Mouse (Mus musculus): ENCODE results near the gene Golga1.
"Not testable (repeated sequence)": the region's sequence is repeated elsewhere in the genome, so short reads cannot be mapped to it uniquely, and the experiment has no call there.

Golga1 gene

DNA sequence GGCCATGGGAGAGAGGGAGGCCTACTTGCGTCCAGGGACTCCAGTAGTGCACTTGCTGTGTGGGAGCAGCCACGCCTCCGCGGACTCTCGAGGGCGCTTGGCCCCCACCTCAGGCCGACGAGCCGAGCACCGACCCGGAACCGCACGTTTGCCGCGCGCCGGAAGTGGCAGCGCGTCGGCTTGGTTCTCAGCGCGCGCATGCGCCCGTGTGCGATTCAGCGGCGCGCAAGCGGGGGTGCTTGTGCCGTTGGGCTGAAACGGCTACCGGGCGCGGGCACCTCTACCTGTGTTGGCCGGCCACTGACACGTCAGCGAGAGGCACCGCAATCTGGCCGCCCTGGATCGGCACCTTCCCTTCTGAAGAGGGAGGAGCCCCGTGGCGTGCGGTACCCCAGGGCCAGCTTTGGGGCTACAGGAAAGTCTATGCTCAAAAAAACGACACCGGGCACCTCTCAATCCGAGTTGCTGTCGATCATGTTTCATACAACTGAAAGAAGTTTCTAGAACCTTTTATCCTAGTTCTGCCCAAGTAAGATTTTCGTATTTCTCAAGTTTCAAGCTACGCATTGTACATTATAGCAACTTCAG lies at the start of gene Golga1:
Golga1 (minus strand) TSS at position 142 of the 588 bp plus-strand sequence.
- DNase-seq (ENCODE audit: low spot score in 2 of 2), result peak; percentile 94 to 95

DNA sequence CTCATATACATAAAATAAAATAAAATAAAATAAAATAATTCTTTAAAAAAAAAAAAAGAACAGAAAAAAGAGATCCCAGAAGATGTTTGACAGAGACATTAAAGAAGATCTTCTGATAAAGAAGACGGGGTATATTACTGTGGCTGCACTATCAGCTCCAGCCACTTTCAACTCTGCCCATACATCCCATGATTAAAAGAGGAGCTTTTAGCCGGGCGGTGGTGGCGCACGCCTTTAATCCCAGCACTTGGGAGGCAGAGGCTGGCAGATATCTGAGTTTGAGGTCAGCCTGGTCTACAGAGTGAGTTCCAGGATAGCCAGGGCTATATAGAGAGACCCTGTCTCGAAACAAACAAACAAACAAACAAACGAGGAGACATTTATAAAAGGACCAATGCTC lies 48.8 kb upstream of the Golga1 start:
- no peak for DNase-seq (ENCODE audit: low spot score in 2 of 2)

DNA sequence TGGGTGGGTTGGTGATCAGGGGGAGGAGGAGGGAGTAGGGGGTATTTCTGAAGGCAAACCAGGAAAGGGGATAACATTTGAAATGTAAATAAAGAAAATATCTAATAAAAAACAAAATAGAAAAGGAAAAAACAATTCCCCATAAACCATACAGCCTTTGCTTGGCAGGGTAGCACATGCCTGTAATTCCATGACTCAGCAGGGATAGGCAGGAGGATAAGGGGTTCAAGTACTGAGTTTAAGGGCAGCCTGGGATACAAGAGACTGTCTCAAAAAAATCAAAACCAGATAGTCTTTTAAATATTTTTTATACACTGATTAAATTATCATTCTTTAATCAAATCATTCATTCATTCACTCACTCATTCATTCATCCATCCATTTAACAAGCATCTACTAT lies 45.2 kb upstream of the Golga1 start:
- no peak for DNase-seq (ENCODE audit: low spot score in 2 of 2)

DNA sequence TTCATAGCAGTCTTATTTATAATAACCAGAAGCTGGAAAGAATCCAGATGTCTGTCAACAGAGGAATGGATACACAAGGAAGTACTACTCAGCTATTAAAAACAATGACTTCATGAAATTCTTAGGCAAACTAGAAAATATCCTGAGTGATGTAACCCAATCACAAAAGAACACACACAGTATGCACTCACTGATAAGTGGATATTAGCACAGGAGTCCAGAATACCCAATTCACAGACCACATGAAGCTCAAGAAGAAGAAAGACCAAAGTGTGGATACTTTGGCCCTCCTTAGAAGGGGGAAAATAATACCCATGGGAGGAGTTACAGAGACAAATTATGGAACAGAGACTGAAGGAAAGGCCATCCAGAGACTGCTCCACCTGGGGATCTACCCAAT lies 44.4 kb upstream of the Golga1 start:
- not testable (repeated sequence) for DNase-seq (ENCODE audit: low spot score in 2 of 2)

DNA sequence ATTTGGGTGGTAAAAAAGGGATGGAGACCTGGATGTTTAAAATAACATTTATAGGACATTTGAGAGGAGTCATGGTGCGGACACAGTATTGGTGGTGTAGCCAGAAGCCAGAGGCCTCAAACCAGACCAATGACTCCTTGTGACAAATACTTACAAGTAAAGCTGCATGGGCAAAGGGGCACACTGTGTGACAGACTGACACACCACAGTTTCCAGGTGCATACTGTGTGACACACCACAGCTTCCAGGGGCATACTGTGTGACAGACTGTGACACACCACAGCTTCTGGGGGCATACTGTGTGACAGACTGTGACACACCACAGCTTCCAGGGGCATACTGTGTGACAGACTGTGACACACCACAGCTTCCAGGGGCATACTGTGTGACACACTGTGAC lies 34.6 kb upstream of the Golga1 start:
- not testable (repeated sequence) for DNase-seq (ENCODE audit: low spot score in 2 of 2)

DNA sequence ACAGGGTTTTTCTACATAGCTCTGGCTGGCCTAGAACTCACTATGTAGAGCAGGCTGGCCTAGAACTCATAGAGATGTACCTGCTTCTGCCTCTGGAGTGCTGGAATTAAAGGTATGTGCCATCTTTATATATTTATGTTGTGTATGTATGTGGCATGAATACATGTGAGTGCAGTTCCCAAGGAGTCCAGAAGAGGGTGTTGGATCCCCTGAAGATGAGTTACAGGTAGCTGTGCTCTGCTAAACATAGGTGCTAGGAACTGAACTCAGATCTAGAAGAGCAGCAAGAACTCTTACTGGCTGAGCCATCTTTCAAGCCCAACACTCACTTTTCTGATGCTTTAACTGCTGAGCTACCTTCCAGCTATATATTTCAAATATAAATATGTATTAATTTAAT lies 32.7 kb upstream of the Golga1 start:
- no peak for DNase-seq (ENCODE audit: low spot score in 2 of 2)

DNA sequence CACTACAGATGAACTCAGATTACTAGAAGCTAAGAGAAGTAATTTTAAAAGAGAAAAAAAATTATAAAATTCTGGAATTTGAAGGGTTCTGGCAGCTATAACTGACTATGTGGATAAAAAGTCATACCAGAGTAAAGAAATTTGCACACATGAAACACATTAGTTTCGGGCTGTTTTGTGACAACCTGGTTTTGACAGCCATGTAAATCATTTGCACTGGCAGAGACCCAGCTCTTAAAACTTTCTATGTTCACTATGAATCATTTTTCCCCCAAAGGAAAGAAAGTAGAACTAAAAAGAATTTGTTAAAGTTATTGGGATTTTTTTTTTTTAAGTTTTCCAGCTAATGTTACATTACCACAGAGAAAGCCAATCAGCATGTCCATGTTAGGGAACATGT lies 26.6 kb upstream of the Golga1 start:
- no peak for DNase-seq (ENCODE audit: low spot score in 2 of 2)

DNA sequence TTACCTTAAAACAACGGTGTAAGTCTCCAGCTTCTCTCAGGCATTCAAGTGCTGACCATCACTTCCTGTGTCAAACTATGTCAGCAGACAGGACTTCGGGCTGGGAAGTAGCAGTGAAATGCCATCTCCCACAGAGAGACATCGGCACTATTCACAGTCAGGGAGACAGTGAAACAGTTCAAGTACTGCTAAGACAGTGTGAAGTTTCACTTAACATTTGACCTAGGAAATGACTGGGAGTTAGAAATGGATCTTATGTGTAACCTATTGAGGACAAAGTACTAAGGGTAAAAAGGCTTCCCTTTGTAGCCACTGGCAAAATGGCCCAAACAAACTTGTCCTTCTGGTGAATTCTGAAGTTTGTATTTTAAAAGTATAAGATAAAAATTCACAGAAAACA lies 17.4 kb upstream of the Golga1 start:
- DNase-seq (ENCODE audit: low spot score in 2 of 2), result no peak

DNA sequence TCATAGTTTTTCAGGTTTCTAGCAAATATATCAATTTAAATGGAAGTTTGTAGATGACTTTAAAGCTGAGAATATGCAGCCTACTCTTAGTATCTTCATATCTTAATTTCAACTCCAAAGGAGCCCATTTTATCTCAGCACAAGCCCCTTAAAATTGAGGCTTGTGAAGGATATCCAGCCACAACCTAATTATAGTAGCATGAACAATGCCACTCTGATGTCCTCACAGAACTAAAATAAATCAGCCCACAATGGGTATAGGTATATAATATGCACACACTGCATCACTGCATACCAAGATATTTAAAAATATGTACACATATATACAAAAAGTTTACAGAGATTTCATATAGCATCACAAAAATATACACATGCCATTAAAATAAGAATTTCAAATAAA lies 5.3 kb upstream of the Golga1 start:
- DNase-seq (ENCODE audit: low spot score in 2 of 2), result no peak

DNA sequence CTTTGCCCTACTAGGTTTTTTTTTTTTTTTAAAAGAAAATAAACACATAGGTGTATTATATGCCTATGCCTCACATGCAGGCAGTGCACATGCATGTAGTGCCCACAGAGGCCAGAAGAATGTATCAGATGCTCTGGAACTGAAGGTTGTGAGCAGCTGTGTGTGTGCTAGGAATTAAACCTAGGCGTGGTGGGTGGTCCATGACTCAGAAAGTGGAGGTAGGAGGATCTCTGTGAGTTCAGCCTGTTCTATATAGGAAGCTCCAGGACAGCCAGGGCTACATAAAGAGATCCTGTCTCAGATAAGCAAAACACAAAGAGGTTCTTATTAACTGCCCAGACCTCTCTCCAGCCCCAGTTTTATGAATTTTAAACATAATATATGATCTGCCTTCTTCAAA lies 3.8 kb upstream of the Golga1 start:
- DNase-seq (ENCODE audit: low spot score in 2 of 2), result no peak

DNA sequence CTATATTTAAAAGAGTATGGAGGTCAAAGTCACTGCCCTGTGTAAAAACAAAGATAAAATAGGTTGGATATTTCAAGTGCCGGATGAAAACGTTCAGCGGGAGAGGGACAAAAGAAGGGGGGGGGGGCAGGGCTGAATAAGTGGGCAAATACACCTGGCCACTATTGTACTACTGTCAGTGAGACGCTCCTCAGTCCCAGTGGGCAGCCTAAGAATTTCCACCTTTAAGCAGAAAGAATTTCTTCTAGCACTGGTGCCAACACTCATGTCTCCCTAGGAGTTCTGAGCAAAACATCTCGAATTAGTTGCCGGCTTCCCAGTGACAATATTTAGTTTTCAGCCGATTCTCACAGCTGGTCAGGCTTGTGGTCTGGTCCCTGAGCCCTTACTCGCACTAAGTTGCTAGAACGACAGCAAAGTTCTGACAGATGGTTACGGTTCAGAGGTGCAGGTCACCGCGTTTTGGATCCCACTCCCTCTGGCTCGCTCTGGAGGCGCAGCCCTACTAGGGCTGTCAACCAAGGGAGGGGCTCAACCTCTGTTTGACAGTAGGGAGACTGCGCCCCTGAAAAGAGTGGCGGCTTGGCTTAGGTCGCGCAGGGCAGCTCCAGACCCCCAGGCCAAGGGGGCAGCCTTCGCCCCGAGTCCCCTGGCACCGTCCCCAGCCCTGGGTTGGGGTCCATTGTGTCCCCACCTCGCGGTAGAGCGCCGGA lies 498 bp downstream of the Golga1 start:
- DNase-seq (ENCODE audit: low spot score in 2 of 2), result no peak

DNA sequence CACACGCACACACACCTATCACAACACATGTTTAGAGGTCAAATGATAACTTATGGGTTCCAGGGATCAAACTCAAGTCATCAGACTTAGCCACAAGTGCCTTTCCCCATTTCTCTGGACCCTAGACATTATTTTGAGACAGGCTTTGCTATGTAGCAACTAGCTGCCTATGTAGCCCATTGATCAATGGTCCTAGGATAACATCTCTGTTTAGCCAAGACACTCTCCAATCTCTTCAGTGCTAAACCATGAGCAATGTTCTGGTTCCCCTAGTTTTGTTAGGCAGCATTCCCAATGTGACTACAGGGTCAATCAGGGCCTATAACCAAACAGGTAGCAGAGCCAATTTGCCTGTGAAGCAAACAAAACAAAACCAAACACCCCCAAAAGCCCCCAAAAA lies 16.8 kb downstream of the Golga1 start:
- no peak for DNase-seq (ENCODE audit: low spot score in 2 of 2)

DNA sequence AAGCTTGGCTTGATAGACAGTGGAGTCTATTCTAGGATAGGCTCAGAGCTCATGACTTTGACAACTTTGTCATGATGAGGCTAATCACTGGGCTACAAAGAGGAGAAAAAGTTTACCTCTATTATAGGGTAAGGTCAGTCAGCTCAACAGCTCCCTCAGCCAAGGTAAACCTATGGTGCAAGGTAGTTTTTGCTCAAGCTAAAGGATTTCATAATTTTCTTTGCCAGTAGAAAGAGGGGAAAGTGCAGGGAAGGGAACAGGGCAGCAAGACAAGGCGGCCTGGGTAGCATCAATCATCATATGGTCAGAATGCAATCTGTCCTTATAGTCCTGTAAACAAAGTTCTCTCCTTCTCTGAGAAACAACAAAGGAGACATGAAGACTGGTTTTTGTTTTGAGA lies 25.1 kb downstream of the Golga1 start:
- DNase-seq (ENCODE audit: low spot score in 2 of 2), result no peak

DNA sequence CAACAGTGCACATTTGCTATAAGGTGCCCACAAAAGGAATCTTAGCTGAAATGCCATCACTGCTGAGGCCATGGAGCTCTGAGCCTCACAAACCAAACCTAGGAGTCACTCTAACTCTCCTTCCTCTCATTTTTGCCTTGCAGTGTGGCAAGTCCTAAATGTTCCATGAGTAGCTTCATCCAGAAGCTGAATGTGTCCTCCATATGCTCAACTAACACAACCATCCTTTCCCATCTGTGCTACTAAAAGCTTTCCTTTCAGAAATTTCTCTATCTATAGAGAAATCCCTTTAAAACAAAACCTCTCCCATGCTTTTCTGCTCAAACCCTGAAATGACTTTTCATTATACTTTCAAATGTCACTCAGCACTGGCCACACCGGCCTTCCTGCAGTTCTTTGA lies 33.7 kb downstream of the Golga1 start:
- DNase-seq (ENCODE audit: low spot score in 2 of 2), result no peak

DNA sequence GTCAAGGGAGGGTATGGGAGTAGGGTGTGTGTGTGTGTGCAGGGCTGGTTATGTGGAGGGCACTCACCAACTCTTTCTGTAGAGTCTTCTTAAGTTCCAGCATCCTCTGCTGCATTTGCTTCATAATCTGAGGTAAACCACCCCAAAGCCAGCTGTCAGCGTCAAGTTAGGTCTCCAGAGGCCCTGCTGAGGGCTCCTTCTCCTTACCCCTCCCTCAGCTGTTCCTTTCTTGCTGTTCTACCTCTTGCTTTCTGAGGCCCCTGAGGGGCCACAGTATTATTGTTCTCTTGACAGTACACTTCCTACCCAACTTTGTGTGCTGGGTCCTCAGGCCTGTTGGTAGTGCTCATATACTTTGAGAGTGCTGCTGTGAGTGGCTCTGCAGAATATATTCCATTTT lies 45.3 kb downstream of the Golga1 start:
- DNase-seq (ENCODE audit: low spot score in 2 of 2), result no peak

DNA sequence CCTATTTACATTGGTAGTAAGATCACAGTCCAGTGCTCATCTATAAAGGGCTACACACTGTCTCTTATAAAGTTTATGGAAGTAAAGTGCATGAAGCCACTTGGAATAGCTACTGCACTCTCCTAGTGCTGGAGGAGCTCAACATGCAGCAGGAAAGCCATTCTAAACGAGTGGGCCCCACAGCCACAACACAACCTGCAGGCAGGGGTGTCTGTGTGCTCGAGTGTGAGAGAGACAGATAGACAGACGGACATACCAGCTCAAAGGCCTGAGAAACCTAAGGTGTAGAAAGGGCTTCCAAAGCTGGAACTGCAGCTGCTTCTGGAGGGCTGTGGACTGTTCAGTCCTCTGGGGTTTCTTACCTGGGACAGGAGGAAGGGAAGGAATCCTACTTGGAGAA lies 48.8 kb downstream of the Golga1 start:
- DNase-seq (ENCODE audit: low spot score in 2 of 2), result no peak

DNA sequence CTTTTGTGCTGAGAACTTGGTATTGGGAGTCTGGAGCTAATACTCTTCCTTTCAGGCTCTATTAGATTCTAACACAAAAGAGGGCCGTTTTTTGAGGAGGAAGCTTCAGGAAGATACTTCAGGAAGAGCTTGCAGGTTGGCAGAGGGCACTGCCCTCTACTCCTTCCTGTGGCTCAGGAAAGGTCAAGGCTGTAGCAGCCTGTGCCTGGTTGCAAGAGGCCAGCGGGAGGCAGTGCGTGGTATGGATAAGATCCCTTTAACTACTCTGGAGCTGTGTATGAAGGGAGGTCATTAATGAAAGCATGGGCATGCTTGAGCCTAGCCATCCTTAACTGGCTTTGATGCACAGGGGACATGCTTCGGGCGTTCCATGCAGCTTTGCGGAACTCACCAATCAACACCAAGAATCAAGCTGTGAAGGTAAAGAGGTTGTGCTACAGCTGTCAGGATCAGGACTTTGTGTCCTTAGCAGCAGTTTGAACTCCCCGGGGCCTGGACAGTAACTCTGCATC lies 52.5 kb downstream of the Golga1 start:
- DNase-seq (ENCODE audit: low spot score in 2 of 2), result no peak

DNA sequence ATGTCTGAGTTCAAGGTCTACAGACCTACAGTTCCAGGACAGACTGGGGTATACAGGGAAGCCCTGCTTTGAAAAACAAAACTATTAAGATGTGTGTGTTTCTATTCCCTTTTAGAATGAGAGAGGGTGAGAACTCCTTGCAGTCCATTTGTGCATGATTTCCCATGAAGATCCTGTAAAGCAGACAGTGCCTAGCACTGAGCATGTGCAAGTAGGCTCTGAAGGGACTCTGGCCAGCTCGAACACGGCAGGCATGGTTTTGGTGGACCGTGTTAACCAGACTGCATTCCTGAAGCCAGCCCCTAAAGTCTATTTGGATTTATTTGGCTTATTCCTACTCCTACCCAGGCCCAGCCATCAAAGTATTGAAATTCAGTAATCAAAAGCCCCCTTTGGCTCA lies 53.4 kb downstream of the Golga1 start:
- DNase-seq (ENCODE audit: low spot score in 2 of 2), result no peak

DNA sequence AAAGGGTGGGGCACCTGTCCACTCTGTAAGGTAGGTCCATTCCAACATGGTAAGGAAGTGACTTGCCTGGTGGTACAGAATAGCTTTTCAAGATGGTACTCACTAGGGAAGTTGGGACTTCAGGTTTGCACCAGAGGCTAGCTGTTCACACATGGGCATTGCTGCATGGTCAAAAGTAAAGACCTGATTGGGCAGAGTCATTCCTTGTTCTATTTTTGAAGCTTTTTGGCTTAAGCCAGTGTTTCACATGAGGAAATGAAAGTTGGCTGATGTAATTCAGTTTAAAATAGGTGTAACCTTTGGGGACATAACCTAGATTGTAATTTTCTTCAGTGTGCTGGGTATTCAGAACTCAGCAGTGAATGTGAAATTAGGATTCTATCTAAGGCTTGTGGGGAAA lies 54.1 kb downstream of the Golga1 start:
- DNase-seq (ENCODE audit: low spot score in 2 of 2), result no peak

DNA sequence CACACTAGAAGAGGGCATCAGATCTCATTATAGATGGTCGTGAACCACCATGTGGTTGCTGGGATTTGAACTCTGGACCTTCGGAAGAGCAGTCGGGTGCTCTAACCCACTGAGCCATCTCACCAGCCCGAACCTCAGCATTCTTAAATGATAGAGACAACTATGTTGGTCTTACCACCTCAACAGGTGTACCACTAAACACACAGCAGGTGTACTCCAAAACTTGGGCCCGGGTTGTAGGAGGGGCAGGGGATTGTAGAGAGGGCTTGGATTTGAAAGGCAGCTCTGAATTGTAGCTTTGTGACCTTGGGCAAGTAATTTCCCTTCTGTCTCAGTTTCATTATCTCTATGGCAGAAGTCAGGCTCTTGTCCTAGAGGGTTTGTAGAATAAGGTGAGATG lies 55.2 kb downstream of the Golga1 start:
- not testable (repeated sequence) for DNase-seq (ENCODE audit: low spot score in 2 of 2)

DNA sequence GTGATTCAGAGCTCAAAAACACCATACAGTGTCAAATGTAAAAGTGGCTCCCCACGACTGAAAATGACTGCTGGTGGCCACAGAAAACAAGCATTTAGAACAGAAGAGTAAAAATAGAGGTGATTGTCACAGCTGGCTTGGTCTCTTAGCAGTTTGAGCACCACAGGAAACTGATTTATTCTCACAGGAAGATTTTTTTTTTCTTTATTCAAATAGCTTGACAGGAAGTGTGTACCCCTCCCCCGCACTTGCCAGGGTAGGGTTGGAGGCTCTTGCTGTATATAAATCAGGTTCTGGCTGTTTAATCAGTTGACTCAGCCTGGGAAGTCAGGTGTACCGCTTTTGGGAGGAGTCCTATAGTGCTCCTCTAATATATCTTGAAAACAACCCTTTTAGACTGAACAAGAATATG lies 56.4 kb downstream of the Golga1 start:
- DNase-seq (ENCODE audit: low spot score in 2 of 2), result peak; percentile 66 to 72

DNA sequence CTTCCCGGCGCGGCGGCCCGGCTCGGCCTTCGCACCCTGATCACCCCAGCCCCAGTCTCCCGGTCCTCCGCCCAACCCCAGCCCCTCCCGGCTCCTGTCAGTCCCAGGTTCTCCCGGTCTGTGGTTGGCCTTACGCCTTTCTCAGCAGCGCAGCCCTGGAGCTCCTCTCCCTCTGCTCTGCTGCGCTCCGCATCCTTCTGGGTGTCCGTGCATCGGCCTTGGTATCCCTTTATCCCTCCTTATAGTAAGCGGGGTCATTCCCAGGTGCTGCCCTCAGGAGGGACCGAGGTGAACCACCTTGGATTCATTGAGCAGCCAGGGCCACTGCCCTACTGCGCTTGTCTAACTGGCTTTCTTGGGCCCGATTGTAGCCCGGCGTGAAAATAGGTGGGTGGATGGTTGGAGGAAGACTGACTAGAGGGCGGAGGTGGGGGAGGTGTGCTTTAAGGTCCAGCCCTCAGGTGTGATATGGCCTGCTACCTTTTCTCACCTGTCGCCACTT lies 56.9 kb downstream of the Golga1 start:
- DNase-seq (ENCODE audit: low spot score in 2 of 2), result peak; percentile 61 to 71

DNA sequence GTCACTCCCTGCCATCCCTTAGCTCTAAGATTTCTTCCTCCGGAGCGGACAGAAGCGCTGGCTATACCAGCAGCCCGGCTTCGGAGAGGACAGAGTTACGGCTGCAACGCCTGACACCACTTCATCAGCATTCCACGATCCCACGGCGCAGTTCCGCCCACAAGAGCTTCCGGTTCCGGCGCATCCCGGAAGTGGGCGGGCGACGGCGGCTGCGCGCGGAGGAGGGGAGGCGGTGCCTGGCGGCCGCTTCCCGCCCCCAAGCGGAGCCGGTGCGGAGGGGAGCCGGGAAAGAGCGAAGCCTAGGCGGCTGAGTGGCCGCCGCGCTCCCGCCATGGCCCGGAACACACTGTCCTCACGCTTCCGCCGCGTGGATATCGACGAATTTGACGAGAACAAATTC lies 57.5 kb downstream of the Golga1 start:
- DNase-seq (ENCODE audit: low spot score in 2 of 2), result peak; percentile 96 to 97

Data from right cerebral cortex, postnatal 10 days (tissue).